Mouse (Mus musculus) heart, embryonic 12.5 days (tissue): ENCODE measurements around the gene Desi1. TPM values are rescaled to one million over a fixed set of nuclear protein-coding genes. Genes with fewer than 3 reads are reported as not detected.

Source experiments
- ATAC-seq: fragments of 200-750 bp; cut with Nextera tagmentation; 2 replicates; pipeline ENCODE4 v1.8.0; 2017; ENCODE audit warnings: moderate TSS enrichment, moderate library complexity; ENCODE audit not compliant: insufficient number of reproducible peaks, low FRiP score
- H3K27ac ChIP-seq: fragments of 300-500 bp; sonication (generic); 2 replicates; pipeline ENCODE4 v1.5.1; 2016; ENCODE audit warnings: mild to moderate bottlenecking, moderate library complexity; ENCODE audit not compliant: poor library complexity, severe bottlenecking
- H3K27me3 ChIP-seq: fragments of 300-500 bp; sonication (generic); replicated peaks from 2 replicates; pipeline ENCODE4 v1.6.1; 2016; ENCODE audit warnings: mild to moderate bottlenecking, moderate library complexity
- H3K36me3 ChIP-seq: fragments of 300-500 bp; sonication (generic); 2 replicates; pipeline ENCODE4 v1.6.1; 2016; ENCODE audit warnings: mild to moderate bottlenecking, moderate library complexity
- H3K4me1 ChIP-seq: fragments of 300-500 bp; sonication (generic); replicated peaks from 2 replicates; pipeline ENCODE4 v1.6.1; 2016; ENCODE audit warnings: mild to moderate bottlenecking
- H3K4me2 ChIP-seq: fragments of 300-500 bp; sonication (generic); 2 replicates; pipeline ENCODE4 v1.6.1; 2016; ENCODE audit warnings: mild to moderate bottlenecking, moderate library complexity
- H3K4me3 ChIP-seq: fragments of 300-500 bp; sonication (generic); 2 replicates; pipeline ENCODE4 v1.5.1; 2016; ENCODE audit warnings: mild to moderate bottlenecking
- H3K9ac ChIP-seq: fragments of 300-500 bp; sonication (generic); 2 replicates; pipeline ENCODE4 v1.6.1; 2016; ENCODE audit warnings: mild to moderate bottlenecking, moderate library complexity
- H3K9me3 ChIP-seq: fragments of 300-500 bp; sonication (generic); replicated peaks from 2 replicates; pipeline ENCODE4 v1.6.1; 2016; ENCODE audit warnings: mild to moderate bottlenecking, moderate library complexity
- WGBS: fragments of 180-500 bp; shearing (Covaris S2); methylation state at CpG from one replicate; pipeline ENCODE4 v1.1.7; 2016; 5-methylcytosine and 5-hydroxymethylcytosine counted together
- polyA plus RNA-seq: library from polyadenylated mRNA; unstranded; fragments of >200 nt; fragmentation: Nextera tagmentation; extraction: Ambion mirVana; gene quantifications from 2 replicates; pipeline ENCODE4 v1.2.1, GENCODE M21; 2016

Desi1 gene
- 22.8 and 24.6 TPM in 2 replicates for polyA plus RNA-seq

DNA sequence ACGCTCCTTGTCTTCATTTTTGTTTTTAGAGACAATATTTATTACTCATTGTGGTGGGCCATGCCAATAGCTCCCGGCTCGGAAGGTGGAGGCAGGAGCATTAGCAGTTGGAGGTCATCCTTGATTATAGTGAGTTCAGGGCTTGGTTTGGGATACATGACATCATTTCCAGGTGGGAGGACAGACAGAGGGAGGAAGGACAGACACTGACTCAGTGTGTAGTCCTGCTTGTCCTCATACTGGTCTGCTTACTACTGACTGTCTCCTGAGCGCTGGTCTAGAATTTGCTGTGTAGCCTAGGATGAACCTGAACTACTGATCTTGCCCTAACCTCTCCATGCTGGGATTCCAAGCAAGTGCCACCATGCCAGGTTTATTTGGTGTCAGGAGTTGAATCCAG, at the start of gene Desi1:
Gene Desi1 (minus strand): TSS at position 101 of the 400 bp plus-strand sequence.
- H3K4me2 ChIP-seq: no peak within 1 kb of the TSS
- no peaks in the 10 kb centered on the region for H3K4me1 ChIP-seq
- no peaks in the 10 kb centered on the region for H3K27me3 ChIP-seq
- H3K9ac ChIP-seq: no peak within 1 kb of the TSS
- no peak within 1 kb of the TSS for H3K4me3 ChIP-seq
- no peaks in the 10 kb centered on the region for H3K9me3 ChIP-seq
- no peak for ATAC-seq
- H3K36me3 ChIP-seq: peaks cover 77% of the 10 kb centered on the region
- WGBS: 96% methylated on average over 4 of the region's 4 CpGs
- H3K27ac ChIP-seq: no peak within 1 kb of the TSS

DNA sequence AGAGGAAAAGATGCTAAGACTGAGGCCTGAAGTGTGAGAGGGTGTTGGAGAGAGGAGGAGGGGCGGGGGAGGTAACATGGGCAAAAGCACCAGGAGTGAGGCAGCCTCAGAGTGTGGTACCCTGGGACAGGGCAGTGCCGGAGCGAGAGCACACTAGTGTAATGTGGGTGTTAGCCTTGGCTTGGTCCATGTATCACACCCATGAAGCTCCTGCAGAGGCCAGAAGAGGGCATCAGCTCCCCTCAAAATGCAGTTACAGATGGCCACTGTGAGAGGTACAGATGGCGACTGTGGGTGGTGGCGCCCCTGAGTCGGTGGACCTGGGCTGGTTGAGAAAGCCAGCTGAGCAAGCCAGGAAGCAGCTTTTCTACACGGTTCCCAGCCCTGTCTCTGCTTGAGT, 47.5 kb upstream of the Desi1 start:
- H3K9ac ChIP-seq: no peak overlapping the region
- H3K36me3 ChIP-seq: no peaks in the 10 kb centered on the region
- H3K27me3 ChIP-seq: peaks cover 13% of the 10 kb centered on the region; the same call in 1 of the 2 replicates
- no peak overlapping the region for H3K4me2 ChIP-seq
- H3K9me3 ChIP-seq: no peaks in the 10 kb centered on the region
- H3K4me3 ChIP-seq: no peak overlapping the region
- no peak for ATAC-seq
- WGBS: 24% methylated on average over 7 of the region's 7 CpGs
- H3K4me1 ChIP-seq: no peaks in the 10 kb centered on the region
- H3K27ac ChIP-seq: no peak overlapping the region

DNA sequence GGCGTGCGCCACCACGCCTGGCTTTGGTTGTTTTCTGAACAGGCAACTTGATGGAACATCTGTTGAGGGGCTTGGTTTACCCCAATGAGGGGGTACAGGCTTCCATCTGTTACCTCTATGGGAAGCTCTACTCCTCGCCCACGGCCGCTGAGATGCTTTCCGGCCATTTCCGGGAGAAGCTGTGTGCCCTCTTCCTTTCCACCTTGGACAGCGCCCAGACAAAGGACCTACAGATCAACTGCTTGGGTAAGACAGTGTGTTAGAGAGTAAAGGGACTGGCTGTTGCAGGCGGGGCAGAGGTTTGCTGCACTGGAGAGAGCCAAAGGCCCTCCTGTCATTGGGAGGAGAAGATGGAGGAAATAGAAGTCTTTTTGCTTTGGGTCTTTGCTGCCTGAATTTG, 46.2 kb upstream of the Desi1 start:
- Histone ChIP-seq H3K9ac (no peak overlapping the region), H3K27me3 (peaks cover 6% of the 10 kb centered on the region; the same call in 1 of the 2 replicates), H3K36me3 (no peaks in the 10 kb centered on the region), H3K4me3 (no peak overlapping the region), H3K4me1 (no peaks in the 10 kb centered on the region), H3K4me2 (no peak overlapping the region), H3K9me3 (no peaks in the 10 kb centered on the region), H3K27ac (no peak overlapping the region)
- no peak for ATAC-seq
- WGBS: 49% methylated on average over 10 of the region's 10 CpGs

DNA sequence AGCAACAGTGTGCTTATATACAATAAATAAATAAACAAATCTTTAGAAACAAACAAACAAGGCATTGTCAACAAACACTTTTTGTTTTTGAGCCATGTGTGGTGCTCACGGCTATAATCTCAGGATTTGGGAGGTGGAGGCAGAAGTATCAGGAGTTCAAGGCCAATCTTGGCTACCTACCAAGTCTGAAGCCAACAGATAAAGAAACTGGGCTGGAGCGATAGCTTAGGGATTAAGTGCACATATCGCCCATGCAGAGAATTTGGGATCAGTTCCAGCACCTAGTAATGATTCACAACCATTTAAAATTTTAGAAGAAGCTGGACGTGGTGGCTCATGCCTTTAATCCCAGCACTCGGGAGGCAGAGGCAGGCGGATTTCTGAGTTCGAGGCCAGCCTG, 39.8 kb upstream of the Desi1 start:
- Histone ChIP-seq H3K27me3 (peaks cover 46% of the 10 kb centered on the region), H3K4me1 (0 out of 2 replicates have a peak, but pooled peaks cover 4% of the 10 kb centered on the region), H3K4me2 (no peak overlapping the region), H3K4me3 (no peak overlapping the region), H3K27ac (no peak overlapping the region), H3K9me3 (peaks cover 8% of the 10 kb centered on the region; the same call in 1 of the 2 replicates), H3K9ac (no peak overlapping the region), H3K36me3 (no peaks in the 10 kb centered on the region)
- WGBS: 75% methylated on average over 7 of the region's 7 CpGs
- no peak for ATAC-seq

DNA sequence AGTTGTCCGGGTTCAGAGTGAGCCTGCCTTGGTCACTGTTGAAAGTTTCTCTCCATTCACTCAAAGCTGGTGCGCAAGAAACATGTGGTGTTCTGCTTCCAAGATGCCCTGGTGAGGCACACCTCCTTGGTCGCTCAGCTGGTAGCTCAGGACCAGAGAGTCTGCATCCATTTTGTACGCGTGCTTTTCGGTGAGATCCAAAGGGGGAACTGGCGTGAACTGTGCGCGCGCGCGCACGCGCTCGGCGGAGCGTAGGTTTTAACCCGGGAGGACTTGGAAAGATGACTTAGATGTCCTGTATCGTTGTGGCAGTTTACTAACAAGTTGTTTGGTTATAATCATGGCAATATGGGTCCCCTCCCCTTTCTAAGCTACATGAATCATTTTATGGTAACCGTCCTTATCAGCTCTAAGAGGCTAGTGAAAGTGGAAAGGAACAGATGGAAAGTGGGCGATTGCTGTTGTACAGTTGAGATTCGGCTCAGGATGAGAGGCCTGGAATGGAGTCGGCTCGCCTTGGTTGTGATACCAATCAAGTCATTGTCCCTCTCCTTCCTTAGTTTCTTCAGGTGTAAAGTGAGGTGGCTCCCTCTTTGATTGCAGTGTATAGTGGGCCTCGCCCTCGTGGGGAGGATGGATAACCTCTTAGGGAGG, 38.3 kb upstream of the Desi1 start:
- Histone ChIP-seq H3K27me3 (peaks cover 61% of the 10 kb centered on the region), H3K36me3 (no peaks in the 10 kb centered on the region)
- WGBS: 86% methylated on average over 26 of the region's 26 CpGs

DNA sequence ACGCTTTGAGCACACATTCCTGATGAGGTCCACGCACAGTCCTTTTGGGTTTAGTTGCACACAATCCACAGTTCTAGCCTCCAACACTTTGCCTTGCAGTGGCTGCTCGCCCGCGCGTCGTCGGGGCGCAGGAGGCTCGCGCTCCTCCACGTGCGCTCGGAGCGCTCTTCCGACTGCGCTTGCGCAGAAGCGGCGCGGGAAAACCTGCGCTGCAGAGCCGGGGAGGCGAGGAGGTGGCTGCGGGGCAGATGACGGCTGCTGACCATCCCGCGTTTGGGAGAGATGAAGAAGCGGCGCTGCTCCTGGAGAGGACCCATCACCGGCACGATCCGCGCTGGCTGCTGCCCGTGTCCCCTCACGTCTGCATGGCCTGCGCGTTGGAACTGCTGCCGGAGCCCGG, 36.2 kb upstream of the Desi1 start, which contains the start of gene Mei1:
Gene Mei1 (plus strand): TSS at position 99 of the 400 bp plus-strand sequence.
- H3K4me1 ChIP-seq: 0 out of 2 replicates have a peak, but pooled peaks cover 4% of the 10 kb centered on the region
- peaks cover 73% of the 10 kb centered on the region for H3K27me3 ChIP-seq
- H3K36me3 ChIP-seq: no peaks in the 10 kb centered on the region
- peak within 1 kb of the TSS; percentile 21 for H3K4me3 ChIP-seq
- 21% methylated on average over 40 of the region's 40 CpGs for WGBS
- no peak for ATAC-seq
- peak within 1 kb of the TSS; percentile 55 for H3K4me2 ChIP-seq
- peaks cover 8% of the 10 kb centered on the region; the same call in 1 of the 2 replicates for H3K9me3 ChIP-seq
- no peak within 1 kb of the TSS; the same call in 1 of the 2 replicates for H3K9ac ChIP-seq
- H3K27ac ChIP-seq: no peak within 1 kb of the TSS

More for the DNA sequence above, 38.3 kb upstream of the Desi1 start:
- Histone ChIP-seq H3K4me2 (no peak overlapping the region), H3K27ac (no peak overlapping the region), H3K9ac (no peak overlapping the region), H3K9me3 (peaks cover 8% of the 10 kb centered on the region; the same call in 1 of the 2 replicates), H3K4me1 (0 out of 2 replicates have a peak, but pooled peaks cover 4% of the 10 kb centered on the region), H3K4me3 (no peak overlapping the region)
- no peak for ATAC-seq

DNA sequence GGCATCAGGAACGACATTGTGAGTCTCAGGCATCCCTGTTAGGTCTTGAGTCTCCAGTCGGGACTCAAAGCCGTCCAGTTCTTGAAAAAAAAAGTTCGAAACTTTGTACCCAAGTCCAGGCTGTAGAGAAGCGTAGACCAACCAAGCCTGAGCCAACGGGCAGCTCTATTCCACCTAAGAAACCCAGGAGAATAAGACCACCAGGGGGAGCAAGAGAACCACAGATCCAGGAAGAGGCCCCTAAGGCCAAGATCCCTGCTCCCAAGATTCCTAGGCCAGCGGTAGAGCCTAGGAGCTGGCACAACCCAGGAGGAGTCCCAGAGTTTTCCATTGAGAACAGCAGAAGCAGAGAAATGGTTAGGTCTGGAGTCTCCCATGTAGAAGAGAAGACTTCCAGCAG, 31.8 kb upstream of the Desi1 start:
- no peak overlapping the region for H3K9ac ChIP-seq
- H3K9me3 ChIP-seq: peaks cover 8% of the 10 kb centered on the region; the same call in 1 of the 2 replicates
- ATAC-seq: no peak
- WGBS: 13% methylated on average over 7 of the region's 7 CpGs
- H3K4me2 ChIP-seq: no peak overlapping the region
- peaks cover 88% of the 10 kb centered on the region for H3K27me3 ChIP-seq
- H3K4me1 ChIP-seq: 0 out of 2 replicates have a peak, but pooled peaks cover 4% of the 10 kb centered on the region
- no peak overlapping the region for H3K27ac ChIP-seq
- H3K36me3 ChIP-seq: no peaks in the 10 kb centered on the region
- no peak overlapping the region for H3K4me3 ChIP-seq

DNA sequence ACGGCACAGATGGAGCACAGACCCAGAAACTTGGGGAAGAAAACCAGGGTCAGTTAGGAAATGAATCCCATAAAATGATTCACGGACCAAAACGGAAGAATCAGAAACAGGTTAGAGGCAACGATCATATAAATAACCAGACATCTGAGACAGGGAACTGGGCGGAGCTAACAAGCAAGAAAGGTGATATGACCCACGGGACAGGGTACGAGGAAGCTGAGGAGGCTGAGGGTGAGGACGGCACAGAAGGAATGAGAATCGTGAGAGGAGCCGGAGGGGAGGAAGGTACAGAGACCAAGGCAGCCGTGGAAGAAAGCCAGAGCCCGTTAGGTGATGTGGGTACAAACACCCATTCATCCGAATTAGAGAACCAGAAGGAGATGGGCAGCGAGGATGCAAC, 30.2 kb upstream of the Desi1 start:
- H3K9me3 ChIP-seq: no peaks in the 10 kb centered on the region
- H3K4me2 ChIP-seq: no peak overlapping the region
- no peaks in the 10 kb centered on the region for H3K4me1 ChIP-seq
- ATAC-seq: no peak
- H3K36me3 ChIP-seq: no peaks in the 10 kb centered on the region
- H3K27ac ChIP-seq: no peak overlapping the region
- H3K27me3 ChIP-seq: peaks cover 72% of the 10 kb centered on the region
- no peak overlapping the region for H3K9ac ChIP-seq
- 63% methylated on average over 14 of the region's 14 CpGs for WGBS
- no peak overlapping the region for H3K4me3 ChIP-seq

DNA sequence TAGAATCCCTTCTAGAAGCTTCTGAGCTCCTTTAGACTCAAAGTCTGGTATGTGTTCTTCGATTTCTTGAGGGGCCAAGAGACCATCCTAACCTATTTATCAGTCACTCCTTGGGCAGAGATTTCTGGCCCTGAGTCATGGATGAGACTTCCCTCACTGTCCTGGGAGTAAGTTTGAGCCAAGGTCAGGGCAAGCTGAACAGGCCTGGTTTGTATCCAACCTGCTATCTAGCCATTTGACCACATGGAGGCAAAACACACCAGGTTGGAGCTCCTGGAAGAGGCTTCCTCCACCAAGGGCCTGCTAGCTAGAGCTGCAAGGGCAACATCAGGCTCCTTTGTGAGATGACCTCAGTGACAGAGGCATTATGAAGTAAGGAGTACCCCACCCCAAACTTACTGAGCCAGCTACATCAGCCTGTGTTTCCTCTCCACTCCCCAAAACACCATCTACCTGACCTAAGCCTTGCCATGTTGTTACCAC, 25.1 kb upstream of the Desi1 start, which contains the start of gene 4930407I10Rik:
Gene 4930407I10Rik (plus strand): TSS at position 433 of the 483 bp plus-strand sequence.
- Histone ChIP-seq H3K9ac (no peak within 1 kb of the TSS), H3K27ac (no peak within 1 kb of the TSS), H3K4me3 (no peak within 1 kb of the TSS), H3K27me3 (peaks cover 29% of the 10 kb centered on the region), H3K4me2 (no peak within 1 kb of the TSS), H3K9me3 (no peaks in the 10 kb centered on the region), H3K36me3 (no peaks in the 10 kb centered on the region), H3K4me1 (no peaks in the 10 kb centered on the region)
- 44% methylated on average over 1 of the region's 1 CpGs for WGBS
- no peak for ATAC-seq

DNA sequence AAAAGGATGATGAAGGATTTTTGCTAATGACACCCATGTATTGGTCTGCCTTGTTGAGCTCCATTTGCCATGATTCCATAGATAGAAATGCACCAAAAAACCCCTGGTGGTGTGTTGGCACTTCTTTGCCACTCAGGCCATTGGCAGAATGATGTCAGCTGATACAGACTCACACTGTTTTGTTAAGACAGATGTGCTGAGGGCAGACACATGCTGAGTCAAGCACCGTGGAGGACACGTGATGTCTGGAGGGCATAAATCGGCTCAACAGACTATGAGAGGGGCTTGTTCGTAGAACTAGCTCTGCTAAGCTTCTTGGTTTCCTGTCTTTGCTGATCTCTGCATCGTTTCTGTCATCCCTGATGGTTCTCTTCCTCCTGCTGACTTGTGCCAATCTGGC, 18.9 kb upstream of the Desi1 start:
- ATAC-seq: no peak
- Histone ChIP-seq H3K4me2 (no peak overlapping the region), H3K4me3 (no peak overlapping the region), H3K9ac (no peak overlapping the region), H3K27me3 (0 out of 2 replicates have a peak, but pooled peaks cover 10% of the 10 kb centered on the region), H3K36me3 (no peaks in the 10 kb centered on the region), H3K9me3 (no peaks in the 10 kb centered on the region), H3K27ac (no peak overlapping the region), H3K4me1 (no peaks in the 10 kb centered on the region)
- 46% methylated on average over 5 of the region's 5 CpGs for WGBS

DNA sequence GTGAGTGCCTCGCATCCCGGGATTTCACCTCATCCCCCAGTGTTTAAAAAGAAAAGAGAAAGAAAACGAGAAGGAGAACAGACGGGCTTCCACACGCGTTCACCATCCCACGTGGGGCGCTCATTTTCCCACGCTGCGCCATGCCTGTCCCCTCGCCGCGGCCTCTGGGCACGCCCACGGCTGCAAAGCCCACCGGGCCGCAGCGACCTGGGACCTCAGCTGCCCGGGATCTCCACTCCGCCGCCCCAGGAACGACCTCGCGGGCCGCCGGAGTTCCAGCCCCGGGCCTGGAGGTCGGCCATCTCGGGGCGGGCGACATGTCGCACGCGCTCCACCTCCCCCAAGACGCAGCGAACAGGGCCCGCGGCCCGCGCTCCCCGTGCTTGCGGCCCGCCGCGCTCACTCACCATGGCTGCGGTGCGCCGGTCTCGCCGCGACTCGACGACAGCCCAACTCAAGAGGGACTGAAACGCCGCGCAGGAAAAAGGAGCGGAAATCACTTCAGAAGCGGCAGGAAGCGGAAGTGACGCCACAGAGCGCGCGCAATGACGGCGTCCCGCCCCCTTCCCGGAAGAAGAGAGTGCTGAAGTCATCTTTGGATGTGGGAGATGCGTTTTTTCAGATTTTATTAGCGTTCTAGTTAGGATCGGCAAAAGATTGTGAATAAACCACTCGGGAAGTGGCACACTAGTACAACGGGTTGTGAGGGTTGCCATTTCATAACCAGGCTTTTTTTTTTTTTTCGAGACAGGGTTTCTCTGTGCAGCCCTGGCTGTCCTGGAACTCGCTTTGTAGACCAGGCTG, 13.6 kb upstream of the Desi1 start, which contains the start of gene Snu13:
Gene Snu13 (minus strand): TSS at position 519 of the 804 bp plus-strand sequence.
- Histone ChIP-seq H3K27me3 (0 out of 2 replicates have a peak, but pooled peaks cover 10% of the 10 kb centered on the region), H3K9ac (peak within 1 kb of the TSS; percentile 94), H3K27ac (peak within 1 kb of the TSS; percentile 91), H3K4me3 (peak within 1 kb of the TSS; percentile 94), H3K36me3 (peaks cover 15% of the 10 kb centered on the region), H3K4me1 (peaks cover 16% of the 10 kb centered on the region), H3K9me3 (no peaks in the 10 kb centered on the region), H3K4me2 (peak within 1 kb of the TSS; percentile 96)
- ATAC-seq: peak; percentile 86
- under 1% methylated on average over 74 of the region's 74 CpGs for WGBS
